Comparison of ENCODE assay signal across 13 mouse cellular contexts in genomic region chr4:128635894-128636585, GRCm38 (mm10). TPM values are rescaled to one million over a fixed set of nuclear protein-coding genes. Genes with fewer than 3 reads are reported as not detected.
DNase-seq lines count a peak whose midpoint lies in the region; ATAC-seq and TF ChIP-seq lines count a peak whose summit lies in the region.
"Had no signal": no experiment of that assay in that cellular context is flagged by ENCODE, and none has a peak within 500 bp of the region (broad histone marks: within the 10 kb centered on the region; RNA-seq: fewer than 3 reads in every experiment).

No protein-coding gene starts in this region.

- no peaks in the 10 kb centered on the region for H3K36me3 ChIP-seq in intestine, embryonic 14.5 days (ENCODE audit: control insufficient read depth, insufficient read depth, low read length)
- no peaks in the 10 kb centered on the region for H3K36me3 ChIP-seq in stomach, embryonic 16.5 days (ENCODE audit: control insufficient read depth, insufficient read depth, low read length)
- no peaks in the 10 kb centered on the region for H3K36me3 ChIP-seq in liver, postnatal 0 days (replicated peaks; ENCODE audit: insufficient read depth, low read length)
- H3K36me3 ChIP-seq: forebrain, embryonic 12.5 days; hindbrain, embryonic 10.5 days had no signal

- intact Hi-C loops in left cerebral cortex, postnatal 36 days (cut with DNase I): no loop called here

- no peak overlapping the region for H3K4me2 ChIP-seq in intestine, embryonic 14.5 days (ENCODE audit: low read length)
- H3K4me2 ChIP-seq in stomach, embryonic 16.5 days (ENCODE audit: low read depth, low read length): no peak overlapping the region
- no peak overlapping the region for H3K4me2 ChIP-seq in liver, postnatal 0 days (ENCODE audit: low read depth, low read length)
- H3K4me2 ChIP-seq: forebrain, embryonic 12.5 days had no signal

- TF ChIP-seq EP300 in liver, postnatal 0 days (IDR thresholded peaks at IDR 0.05; ENCODE audit: low read depth): no peak

- WGBS in intestine, embryonic 14.5 days: 32% methylated on average over 10 of the region's 10 CpGs
- WGBS in stomach, embryonic 16.5 days: 44% methylated on average over 10 of the region's 10 CpGs
- 65% methylated on average over 10 of the region's 10 CpGs for WGBS in liver, postnatal 0 days (ENCODE audit: insufficient replicate concordance)

- H3K27ac ChIP-seq in intestine, embryonic 14.5 days (ENCODE audit: low read depth): peak overlapping the region; percentile 94
- peak overlapping the region; percentile 69; the same call in 1 of the 2 replicates for H3K27ac ChIP-seq in stomach, embryonic 16.5 days (ENCODE audit: low read length)
- H3K27ac ChIP-seq in liver, postnatal 0 days (ENCODE audit: low read depth): no peak overlapping the region
- H3K27ac ChIP-seq: forebrain, embryonic 12.5 days had no signal

- no peak overlapping the region for H3K4me3 ChIP-seq in intestine, embryonic 14.5 days (ENCODE audit: low read depth, low read length)
- H3K4me3 ChIP-seq in stomach, embryonic 16.5 days (replicated peaks; ENCODE audit: low read length): no peak overlapping the region
- no peak overlapping the region for H3K4me3 ChIP-seq in liver, postnatal 0 days (ENCODE audit: low read depth, low read length)
- H3K4me3 ChIP-seq: forebrain, embryonic 12.5 days; hindbrain, embryonic 10.5 days had no signal

- no peaks in the 10 kb centered on the region for H3K9me3 ChIP-seq in intestine, embryonic 14.5 days (ENCODE audit: control insufficient read depth, low read length)
- no peaks in the 10 kb centered on the region for H3K9me3 ChIP-seq in stomach, embryonic 16.5 days (replicated peaks; ENCODE audit: control insufficient read depth, low read length)
- H3K9me3 ChIP-seq in liver, postnatal 0 days (ENCODE audit: low read length): no peaks in the 10 kb centered on the region
- H3K9me3 ChIP-seq: forebrain, embryonic 12.5 days; hindbrain, embryonic 10.5 days had no signal

- ATAC-seq in intestine, embryonic 14.5 days (replicated peaks; ENCODE audit: low FRiP score, low TSS enrichment, low read depth): peak; percentile 32; the same call in 1 of the 2 replicates
- ATAC-seq in stomach, embryonic 16.5 days (ENCODE audit: insufficient read depth, low FRiP score): no peak
- ATAC-seq in liver, postnatal 0 days: no peak

- no peak overlapping the region for H3K9ac ChIP-seq in intestine, embryonic 14.5 days (ENCODE audit: low read length)
- H3K9ac ChIP-seq in stomach, embryonic 16.5 days (ENCODE audit: low read length): no peak overlapping the region
- H3K9ac ChIP-seq in liver, postnatal 0 days (replicated peaks): no peak overlapping the region
- H3K9ac ChIP-seq: forebrain, embryonic 12.5 days had no signal

- DNase-seq in retina, postnatal 1 day: peak; percentile 48
- DNase-seq in retina, embryonic 14.5 days (ENCODE audit: low spot score): no peak
- peak; percentile 62 for DNase-seq in intestine, embryonic 14.5 days (ENCODE audit: low spot score)
- DNase-seq in kidney, postnatal 25 days: peak; percentile 80 to 83
- no peak for DNase-seq in left cerebral cortex, postnatal 36 days (ENCODE audit: low spot score in 2 of 2)
- DNase-seq in right cerebral cortex, adult 2 months (ENCODE audit: low spot score in 2 of 2): no peak
- DNase-seq in liver, postnatal 0 days: no peak
- DNase-seq: cerebellum, postnatal 36 days; gastrocnemius, postnatal 36 days; right cerebral cortex, postnatal 4 days had no signal

- H3K4me1 ChIP-seq in intestine, embryonic 14.5 days (replicated peaks; ENCODE audit: control insufficient read depth, insufficient read depth, low read length): peaks cover 47% of the 10 kb centered on the region
- H3K4me1 ChIP-seq in stomach, embryonic 16.5 days (ENCODE audit: control insufficient read depth, insufficient read depth, low read length): peaks cover 24% of the 10 kb centered on the region
- H3K4me1 ChIP-seq in liver, postnatal 0 days (ENCODE audit: insufficient read depth): peaks cover 3% of the 10 kb centered on the region

- TF ChIP-seq CTCF in liver, postnatal 0 days (IDR thresholded peaks at IDR 0.05; ENCODE audit: low read depth): no peak

- H3K27me3 ChIP-seq in intestine, embryonic 14.5 days (replicated peaks; ENCODE audit: control insufficient read depth, insufficient read depth, low read length): no peaks in the 10 kb centered on the region
- H3K27me3 ChIP-seq in stomach, embryonic 16.5 days (ENCODE audit: control insufficient read depth, insufficient read depth, low read length): no peaks in the 10 kb centered on the region
- no peaks in the 10 kb centered on the region for H3K27me3 ChIP-seq in liver, postnatal 0 days (ENCODE audit: insufficient read depth, low read length)
- H3K27me3 ChIP-seq: forebrain, embryonic 12.5 days had no signal

RNA-seq across cellular contexts. Expression of gene Tlr12, which starts 17.6 kb away (rescaled TPM):
- 0.65 and 1.2 TPM in 2 replicates for polyA plus RNA-seq in intestine, embryonic 14.5 days (2014; fragmentation: Nextera tagmentation; extraction: Ambion mirVana)
- 1.6 and 1.9 TPM in 2 replicates for polyA plus RNA-seq in stomach, embryonic 16.5 days (2015; fragmentation: Nextera tagmentation; extraction: Ambion mirVana)
- under 1 TPM; 0.41 to 0.74 TPM for total RNA-seq in left cerebral cortex, postnatal 36 days (2021)
- 1.9 and 2.3 TPM in 2 replicates for polyA plus RNA-seq in liver, postnatal 0 days (2015; fragmentation: Nextera tagmentation; extraction: Ambion mirVana)

RNA-seq across cellular contexts. Expression of gene Phc2, which starts 18.5 kb away (rescaled TPM):
- 22.4 and 27.1 TPM in 2 replicates for polyA plus RNA-seq in intestine, embryonic 14.5 days (2014; fragmentation: Nextera tagmentation; extraction: Ambion mirVana)
- 12.7 TPM in 2 replicates for polyA plus RNA-seq in stomach, embryonic 16.5 days (2015; fragmentation: Nextera tagmentation; extraction: Ambion mirVana)
- 10 to 100 TPM; 88.2 to 92.3 TPM for total RNA-seq in left cerebral cortex, postnatal 36 days (2021)
- 14.6 and 18.7 TPM in 2 replicates for polyA plus RNA-seq in liver, postnatal 0 days (2015; fragmentation: Nextera tagmentation; extraction: Ambion mirVana)

RNA-seq across cellular contexts. Expression of gene Zscan20, which starts 26.1 kb away (rescaled TPM):
- 3.2 and 3.3 TPM in 2 replicates for polyA plus RNA-seq in intestine, embryonic 14.5 days (2014; fragmentation: Nextera tagmentation; extraction: Ambion mirVana)
- 3.3 and 3.7 TPM in 2 replicates for polyA plus RNA-seq in stomach, embryonic 16.5 days (2015; fragmentation: Nextera tagmentation; extraction: Ambion mirVana)
- total RNA-seq in left cerebral cortex, postnatal 36 days (2021): 1 to 10 TPM; 5.8 to 9.0 TPM
- polyA plus RNA-seq in liver, postnatal 0 days (2015; fragmentation: Nextera tagmentation; extraction: Ambion mirVana): 0.46 and 0.58 TPM in 2 replicates

Comparison
In these comparisons a context has a peak if more than half of its experiments do, and no peak if none do; other contexts are left out.
1. DNase-seq: peak in retina, postnatal 1 day (single experiment), intestine, embryonic 14.5 days (single experiment) and kidney, postnatal 25 days (2 of 2); none in retina, embryonic 14.5 days (single experiment), left cerebral cortex, postnatal 36 days (0 of 2), right cerebral cortex, adult 2 months (0 of 2) and liver, postnatal 0 days (single experiment).